Mouse (Mus musculus): ENCODE results near the gene Mxra8. TPM values are rescaled to one million over a fixed set of nuclear protein-coding genes. Genes with fewer than 3 reads are reported as not detected.
A peak's percentile ranks its signal among the peaks of the same experiment; 100 is the strongest.

The Mxra8 gene
- polyA plus RNA-seq, 1 experiment from 2014 or later = 36.8 TPM

DNA sequence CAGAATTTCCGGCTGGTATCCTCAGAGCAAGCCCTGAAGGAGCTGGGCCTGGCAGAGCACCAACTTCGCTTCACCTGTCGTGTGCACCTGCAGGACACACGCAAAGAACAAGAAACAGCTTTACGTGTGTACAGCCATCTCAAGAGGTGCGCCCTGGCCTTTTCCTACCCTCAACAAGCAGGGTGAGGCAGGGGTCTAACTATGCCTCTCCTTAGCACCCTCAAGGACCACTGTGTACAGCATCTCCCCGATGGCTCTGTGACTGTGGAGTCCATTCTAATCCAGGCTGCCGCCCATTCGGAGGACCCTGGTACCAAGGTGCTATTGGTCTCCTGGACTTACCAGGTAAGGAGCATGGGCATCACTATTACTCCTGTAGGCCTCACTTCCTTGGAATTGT is 48.7 kb downstream of the Mxra8 start:
- H3K36me3 ChIP-seq (ENCODE audit: control insufficient read depth, insufficient read depth, low read length) = peaks cover 12% of the 10 kb centered on the region; the same call in 1 of the 2 replicates
- ATAC-seq (ENCODE audit: low FRiP score) = no peak
- no peaks in the 10 kb centered on the region for H3K9me3 ChIP-seq (ENCODE audit: control insufficient read depth, low read length)
- H3K27me3 ChIP-seq (ENCODE audit: control insufficient read depth, insufficient read depth, low read length) = no peaks in the 10 kb centered on the region
- no peak overlapping the region for H3K27ac ChIP-seq (ENCODE audit: low read depth, low read length)
- DNase-seq (ENCODE audit: low spot score) = no peak
- peaks cover 5% of the 10 kb centered on the region; the same call in 1 of the 2 replicates for H3K4me1 ChIP-seq (replicated peaks; ENCODE audit: control insufficient read depth, insufficient read depth, low read length)
- H3K4me3 ChIP-seq (ENCODE audit: low read depth, low read length) = no peak overlapping the region
- 94% methylated on average over 9 of the region's 9 CpGs for WGBS
- no peak overlapping the region for H3K4me2 ChIP-seq (replicated peaks; ENCODE audit: low read depth, low read length)
- H3K9ac ChIP-seq (ENCODE audit: low read depth, low read length) = no peak overlapping the region

- no peak overlapping the region for H3K27ac ChIP-seq (ENCODE audit: low read depth, low read length)
- H3K36me3 ChIP-seq (ENCODE audit: control insufficient read depth, insufficient read depth, low read length) = peaks cover 12% of the 10 kb centered on the region; the same call in 1 of the 2 replicates
- H3K27me3 ChIP-seq (ENCODE audit: control insufficient read depth, insufficient read depth, low read length) = no peaks in the 10 kb centered on the region
- peaks cover 13% of the 10 kb centered on the region; the same call in 1 of the 2 replicates for H3K4me1 ChIP-seq (replicated peaks; ENCODE audit: control insufficient read depth, insufficient read depth, low read length)
- DNase-seq (ENCODE audit: low spot score) = no peak
- H3K9me3 ChIP-seq (ENCODE audit: control insufficient read depth, low read length) = no peaks in the 10 kb centered on the region
- no peak overlapping the region for H3K4me2 ChIP-seq (replicated peaks; ENCODE audit: low read depth, low read length)
- ATAC-seq (ENCODE audit: low FRiP score) = no peak
- H3K9ac ChIP-seq (ENCODE audit: low read depth, low read length) = no peak overlapping the region
- H3K4me3 ChIP-seq (ENCODE audit: low read depth, low read length) = no peak overlapping the region
- 83% methylated on average over 5 of the region's 5 CpGs for WGBS
Measured at GRCm38 (mm10) chr4:155889316-155889715, 49.8 kb downstream of the Mxra8 start.

GRCm38 (mm10) chr4:155891011-155891471 is 51.6 kb downstream of the Mxra8 start:
- Histone ChIP-seq H3K4me1 (replicated peaks; ENCODE audit: control insufficient read depth, insufficient read depth, low read length) (peaks cover 16% of the 10 kb centered on the region), H3K9ac (ENCODE audit: low read depth, low read length) (peak overlapping the region; percentile 91), H3K27me3 (ENCODE audit: control insufficient read depth, insufficient read depth, low read length) (no peaks in the 10 kb centered on the region), H3K4me2 (replicated peaks; ENCODE audit: low read depth, low read length) (peak overlapping the region; percentile 85), H3K27ac (ENCODE audit: low read depth, low read length) (peak overlapping the region; percentile 11; the same call in 1 of the 2 replicates), H3K36me3 (ENCODE audit: control insufficient read depth, insufficient read depth, low read length) (peaks cover 10% of the 10 kb centered on the region; the same call in 1 of the 2 replicates), H3K4me3 (ENCODE audit: low read depth, low read length) (peak overlapping the region; percentile 88), H3K9me3 (ENCODE audit: control insufficient read depth, low read length) (no peaks in the 10 kb centered on the region)
- ATAC-seq (ENCODE audit: low FRiP score) (no peak), DNase-seq (ENCODE audit: low spot score) (no peak)
- 0% methylated on average over 34 of the region's 34 CpGs for WGBS

GRCm38 (mm10) chr4:155891551-155892001 is 52.1 kb downstream of the Mxra8 start, which contains the start of the genes Pusl1 and Acap3:
Gene Pusl1 (minus strand): TSS chr4:155891781.
Gene Acap3 (plus strand): TSS chr4:155891822.
- Histone ChIP-seq H3K9me3 (ENCODE audit: control insufficient read depth, low read length) (no peaks in the 10 kb centered on the region), H3K4me2 (replicated peaks; ENCODE audit: low read depth, low read length) (peak within 1 kb of the TSS; percentile 85), H3K27ac (ENCODE audit: low read depth, low read length) (peak within 1 kb of the TSS; percentile 98), H3K9ac (ENCODE audit: low read depth, low read length) (peak within 1 kb of the TSS; percentile 91), H3K36me3 (ENCODE audit: control insufficient read depth, insufficient read depth, low read length) (peaks cover 10% of the 10 kb centered on the region; the same call in 1 of the 2 replicates), H3K4me3 (ENCODE audit: low read depth, low read length) (peak within 1 kb of the TSS; percentile 88), H3K27me3 (ENCODE audit: control insufficient read depth, insufficient read depth, low read length) (no peaks in the 10 kb centered on the region), H3K4me1 (replicated peaks; ENCODE audit: control insufficient read depth, insufficient read depth, low read length) (peaks cover 16% of the 10 kb centered on the region)
- under 1% methylated on average over 52 of the region's 52 CpGs for WGBS
- ATAC-seq (ENCODE audit: low FRiP score) = peak; percentile 84
- DNase-seq (ENCODE audit: low spot score) = peak; percentile 98

GRCm38 (mm10) chr4:155892017-155892416 is 52.5 kb downstream of the Mxra8 start:
- H3K4me2 ChIP-seq (replicated peaks; ENCODE audit: low read depth, low read length) = peak overlapping the region; percentile 85
- H3K9ac ChIP-seq (ENCODE audit: low read depth, low read length) = peak overlapping the region; percentile 91
- peak; percentile 92 for ATAC-seq (ENCODE audit: low FRiP score)
- H3K9me3 ChIP-seq (ENCODE audit: control insufficient read depth, low read length) = no peaks in the 10 kb centered on the region
- no peaks in the 10 kb centered on the region for H3K27me3 ChIP-seq (ENCODE audit: control insufficient read depth, insufficient read depth, low read length)
- WGBS = 0% methylated on average over 45 of the region's 56 CpGs
- H3K36me3 ChIP-seq (ENCODE audit: control insufficient read depth, insufficient read depth, low read length) = peaks cover 13% of the 10 kb centered on the region
- H3K27ac ChIP-seq (ENCODE audit: low read depth, low read length) = peak overlapping the region; percentile 98
- H3K4me3 ChIP-seq (ENCODE audit: low read depth, low read length) = peak overlapping the region; percentile 88
- DNase-seq (ENCODE audit: low spot score) = peak; percentile 89
- peaks cover 16% of the 10 kb centered on the region for H3K4me1 ChIP-seq (replicated peaks; ENCODE audit: control insufficient read depth, insufficient read depth, low read length)

- peak; percentile 62 for ATAC-seq (ENCODE audit: low FRiP score)
- no peaks in the 10 kb centered on the region for H3K27me3 ChIP-seq (ENCODE audit: control insufficient read depth, insufficient read depth, low read length)
- WGBS = 7% methylated on average over 37 of the region's 37 CpGs
- H3K27ac ChIP-seq (ENCODE audit: low read depth, low read length) = peak overlapping the region; percentile 98
- peak overlapping the region; percentile 88 for H3K4me3 ChIP-seq (ENCODE audit: low read depth, low read length)
- H3K36me3 ChIP-seq (ENCODE audit: control insufficient read depth, insufficient read depth, low read length) = peaks cover 14% of the 10 kb centered on the region
- peak overlapping the region; percentile 85 for H3K4me2 ChIP-seq (replicated peaks; ENCODE audit: low read depth, low read length)
- H3K4me1 ChIP-seq (replicated peaks; ENCODE audit: control insufficient read depth, insufficient read depth, low read length) = peaks cover 16% of the 10 kb centered on the region
- H3K9me3 ChIP-seq (ENCODE audit: control insufficient read depth, low read length) = no peaks in the 10 kb centered on the region
- peak; percentile 62 for DNase-seq (ENCODE audit: low spot score)
- peak overlapping the region; percentile 91 for H3K9ac ChIP-seq (ENCODE audit: low read depth, low read length)
Measured at GRCm38 (mm10) chr4:155892438-155893211, 53.1 kb downstream of the Mxra8 start.

GRCm38 (mm10) chr4:155893212-155893690 is 53.8 kb downstream of the Mxra8 start:
- no peak for ATAC-seq (ENCODE audit: low FRiP score)

More at GRCm38 (mm10) chr4:155893212-155893690, 53.8 kb downstream of the Mxra8 start:
- DNase-seq (ENCODE audit: low spot score) = no peak
- H3K4me3 ChIP-seq (ENCODE audit: low read depth, low read length) = peak overlapping the region; percentile 88
- H3K9me3 ChIP-seq (ENCODE audit: control insufficient read depth, low read length) = no peaks in the 10 kb centered on the region
- H3K9ac ChIP-seq (ENCODE audit: low read depth, low read length) = peak overlapping the region; percentile 91
- no peak overlapping the region for H3K27ac ChIP-seq (ENCODE audit: low read depth, low read length)
- H3K27me3 ChIP-seq (ENCODE audit: control insufficient read depth, insufficient read depth, low read length) = no peaks in the 10 kb centered on the region
- H3K4me1 ChIP-seq (replicated peaks; ENCODE audit: control insufficient read depth, insufficient read depth, low read length) = peaks cover 16% of the 10 kb centered on the region
- H3K36me3 ChIP-seq (ENCODE audit: control insufficient read depth, insufficient read depth, low read length) = peaks cover 11% of the 10 kb centered on the region
- 71% methylated on average over 8 of the region's 8 CpGs for WGBS
- peak overlapping the region; percentile 85 for H3K4me2 ChIP-seq (replicated peaks; ENCODE audit: low read depth, low read length)
